Mouse (Mus musculus) neural tube, embryonic 15.5 days (tissue): Measurements from ENCODE around the gene Tmbim4. TPM values are rescaled to one million over a fixed set of nuclear protein-coding genes. Genes with fewer than 3 reads are reported as not detected.

ENCODE experiments used
- polyA plus RNA-seq: library from polyadenylated mRNA; unstranded; fragments of >200 nt; fragmentation: Nextera tagmentation; extraction: Ambion mirVana; gene quantifications from 2 replicates; pipeline ENCODE4 v1.2.1, GENCODE M21; 2015

Tmbim4 gene
- polyA plus RNA-seq, 1 experiment from 2014 or later = 114 TPM

Other genes with a start within 250 kb of the Tmbim4 start
- 2.6 and 3.5 TPM in 2 replicates for gene Helb, start 88.6 kb upstream of the Tmbim4 start, polyA plus RNA-seq
- 0.29 and 1.2 TPM in 2 replicates for gene Irak3, start 540 bp downstream of the Tmbim4 start, polyA plus RNA-seq
- 36.6 and 48.2 TPM in 2 replicates for gene Llph, start 25.5 kb downstream of the Tmbim4 start, polyA plus RNA-seq